Mouse (Mus musculus) left cerebral cortex, postnatal 25 days (tissue): ENCODE results near the gene Chl1. TPM values are rescaled to one million over a fixed set of nuclear protein-coding genes. Genes with fewer than 3 reads are reported as not detected.
A peak's percentile ranks its signal among the peaks of the same experiment; 100 is the strongest.

Experiments
- DNase-seq, 2 experiments: peaks; one replicate each; pipeline ENCODE4 v3.0.0; 2022; ENCODE audit warnings: low spot score in 2 of 2, mixed read lengths in 1 of 2
- intact Hi-C: fragments of 180-260 bp; cut with DNase I; formaldehyde crosslinking; loops from one replicate; pipeline ENCODE4 v1.15.1; 2025
- total RNA-seq, 2 experiments: library from RNA; stranded (reverse); gene quantifications; 2 replicates each; pipeline ENCODE4 v1.2.3; 2021

Chl1 gene
- total RNA-seq, 2 experiments from 2014 or later, result 123 to 148 TPM

DNA sequence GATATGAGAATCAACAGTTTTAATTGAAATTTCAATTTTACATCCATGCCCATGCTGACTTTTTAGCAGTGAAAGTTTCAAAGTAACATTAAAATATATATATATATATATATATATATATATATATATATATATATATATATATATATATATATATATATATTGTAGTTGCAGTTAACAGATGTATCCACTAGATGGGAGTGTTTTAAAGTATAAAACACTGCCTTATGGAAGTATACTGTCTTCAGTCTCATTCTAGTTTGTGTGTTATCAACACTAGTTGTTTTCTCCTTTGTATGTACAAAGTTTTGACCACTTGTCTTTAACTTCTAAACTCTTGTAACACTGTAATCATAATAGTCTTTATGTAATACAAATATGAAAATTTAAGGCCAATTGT is 228.9 kb downstream of the Chl1 start:
- DNase-seq, result no peak
- intact Hi-C loops, result no loop called here

DNA sequence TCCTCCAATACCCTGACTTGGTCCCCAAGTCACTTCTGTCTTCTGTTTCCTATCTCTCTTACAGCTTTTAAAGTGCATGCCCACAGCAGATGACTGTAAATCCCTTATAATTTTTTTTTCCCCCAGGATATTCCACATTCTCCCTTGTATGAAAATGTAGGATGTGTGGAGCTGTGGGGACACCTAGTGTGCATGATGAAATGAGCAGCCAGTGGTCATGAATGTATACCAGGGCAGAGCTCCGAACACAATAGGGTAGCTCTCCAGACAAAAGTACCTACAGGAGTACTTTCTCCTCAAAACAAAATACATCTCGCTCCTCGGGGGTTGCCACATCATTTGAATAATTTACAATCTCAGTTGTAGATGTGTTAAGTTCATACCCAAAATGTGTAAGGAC is 232.4 kb downstream of the Chl1 start:
- DNase-seq, result peak in 1 of 2 experiments; percentile 25
- intact Hi-C loops, result loop anchor here (10.0 kb wide), 1 partner anchor 182 kb away; no protein-coding TSS in a partner anchor

DNA sequence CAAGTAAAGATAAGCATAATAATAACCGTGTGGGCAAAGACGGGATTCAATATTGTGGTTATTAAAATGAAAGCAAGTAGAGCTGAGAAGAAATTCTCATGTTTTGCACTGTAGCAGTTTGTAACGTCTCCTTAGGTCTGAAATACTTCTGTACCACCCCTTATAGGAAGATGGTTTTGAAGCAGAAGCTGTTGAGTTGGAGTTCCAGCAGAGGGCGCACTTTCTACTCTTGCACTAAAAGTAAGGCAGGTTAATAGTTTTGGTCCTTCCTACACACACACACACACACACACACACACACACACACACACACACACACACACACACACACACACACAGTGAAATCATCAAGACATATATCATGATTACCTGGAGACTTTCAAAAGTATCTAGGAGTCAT is 235.7 kb downstream of the Chl1 start:
- DNase-seq, result peak; percentile 47 to 65
- intact Hi-C loops, result loop anchor here (10.0 kb wide), 1 partner anchor 179 kb away; no protein-coding TSS in a partner anchor

DNA sequence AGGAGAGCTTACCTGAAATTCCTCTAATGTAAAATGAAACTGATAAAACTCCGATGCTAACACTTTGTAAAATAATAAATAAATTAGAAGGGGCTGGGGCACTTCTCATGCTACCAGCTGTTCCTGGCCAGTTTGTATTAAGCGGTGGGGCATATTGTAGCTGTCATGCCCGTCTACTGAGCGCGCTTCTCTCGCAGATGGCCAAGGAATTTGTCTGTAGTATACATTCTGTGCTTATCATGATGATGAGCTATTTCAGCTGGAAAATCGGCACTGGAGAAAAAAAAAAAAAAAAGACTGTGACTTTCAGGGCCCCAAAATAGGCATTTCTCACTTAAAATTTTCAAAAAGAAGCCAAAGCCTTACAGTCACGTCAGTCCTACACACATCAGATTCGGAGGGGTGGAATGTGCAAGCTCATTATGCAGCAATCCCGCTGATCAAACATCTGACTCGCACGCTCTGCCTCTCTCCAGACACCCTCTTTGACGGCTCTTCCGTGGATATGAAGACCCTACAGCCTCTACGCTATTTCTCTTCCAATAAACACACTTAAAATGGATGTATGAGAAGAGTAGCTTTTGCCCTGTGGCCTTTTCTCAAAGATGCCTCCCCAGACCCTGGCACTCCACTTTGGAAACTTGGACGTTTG is 238.9 kb downstream of the Chl1 start:
- intact Hi-C loops, result loop anchor here (10.0 kb wide), 1 partner anchor 176 kb away; no protein-coding TSS in a partner anchor

DNA sequence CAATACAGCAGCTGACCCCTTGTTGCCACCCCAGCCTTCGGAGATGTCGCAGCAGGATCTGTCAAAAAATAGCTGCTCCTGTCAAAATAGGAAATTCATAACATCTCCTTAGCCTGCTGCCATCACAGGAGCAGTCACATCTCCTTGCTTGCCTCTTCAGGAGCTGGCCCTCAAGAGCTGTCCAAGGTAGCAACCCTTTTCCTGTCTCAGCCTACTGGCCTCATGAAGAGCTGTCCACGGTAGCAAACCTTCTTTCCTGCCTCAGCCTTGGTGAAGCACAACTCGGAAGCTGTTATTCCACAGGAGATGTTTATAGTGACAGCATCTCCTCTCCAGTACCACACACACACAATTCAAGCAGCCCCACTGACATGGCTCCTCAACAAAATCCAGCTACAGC is 243.5 kb downstream of the Chl1 start:
- intact Hi-C loops, result no loop called here
- DNase-seq, result no peak

More for the DNA sequence above, 238.9 kb downstream of the Chl1 start:
- DNase-seq, result peak in 1 of 2 experiments; percentile 63

DNA sequence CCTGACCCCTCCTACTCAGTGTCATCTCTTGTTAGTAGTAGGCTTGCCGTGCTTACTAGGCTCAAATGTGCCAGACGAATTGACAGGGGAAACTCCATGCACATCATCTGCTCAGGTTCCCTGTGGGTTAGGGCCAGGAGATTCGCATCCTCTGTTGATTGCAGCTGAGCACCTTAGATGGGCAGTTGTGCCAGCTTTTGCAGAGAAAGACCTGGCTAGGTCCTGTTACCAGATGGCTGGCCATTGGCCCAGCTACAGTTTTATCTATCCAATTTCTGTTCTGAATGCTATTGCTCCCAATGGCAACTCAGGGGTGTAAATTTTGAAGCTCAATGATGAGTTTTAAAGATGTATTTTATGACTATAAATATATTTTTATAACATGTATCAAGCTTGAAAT is 256.4 kb downstream of the Chl1 start:
- DNase-seq, result no peak
- intact Hi-C loops, result no loop called here

DNA sequence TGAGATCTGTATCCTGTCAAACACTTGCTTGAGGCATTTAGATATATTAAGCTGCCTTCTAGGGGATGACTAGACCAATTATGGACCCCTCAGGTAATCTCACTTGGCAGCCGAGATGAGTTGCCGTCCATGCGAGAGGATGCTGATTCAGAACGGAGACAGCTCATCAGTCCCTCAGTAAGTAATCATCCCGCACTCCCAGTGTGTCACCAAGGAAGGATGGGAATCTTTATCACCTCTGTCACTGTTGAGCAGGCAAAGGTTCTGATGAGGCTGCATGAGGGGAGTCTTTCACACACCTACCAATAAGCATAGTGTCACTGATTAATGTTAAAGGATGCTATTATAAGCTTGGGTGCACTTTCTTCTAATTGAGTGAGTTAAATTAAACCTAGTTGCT is 270.7 kb downstream of the Chl1 start:
- no peak for DNase-seq
- intact Hi-C loops, result no loop called here

DNA sequence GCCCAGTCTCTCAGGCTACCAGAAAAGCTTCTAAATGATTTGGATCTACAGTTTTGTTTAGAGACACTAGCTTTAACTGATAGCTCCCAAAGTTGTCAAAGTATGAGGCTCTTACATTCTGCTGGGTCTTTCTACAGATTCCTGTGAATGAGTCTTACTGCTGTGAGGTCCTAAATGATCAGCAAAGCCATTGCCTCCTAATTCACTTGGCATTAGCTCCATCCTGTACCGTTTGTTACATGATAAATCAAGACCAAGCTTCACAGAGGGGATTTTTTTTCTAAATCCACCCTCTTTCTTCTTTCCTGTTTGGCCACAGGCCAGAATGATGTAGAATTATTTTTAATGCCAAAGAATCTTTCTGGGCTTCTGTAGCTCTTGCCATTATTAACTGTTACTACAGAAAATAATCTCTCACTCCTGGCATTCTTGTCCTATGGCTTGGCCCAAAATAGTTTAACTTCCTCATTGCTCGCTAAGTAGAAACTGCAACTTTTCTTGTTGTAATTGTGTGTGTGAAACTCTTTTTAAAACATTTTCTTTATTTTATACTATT is 280.8 kb downstream of the Chl1 start:
- intact Hi-C loops, result no loop called here
- DNase-seq, result no peak

DNA sequence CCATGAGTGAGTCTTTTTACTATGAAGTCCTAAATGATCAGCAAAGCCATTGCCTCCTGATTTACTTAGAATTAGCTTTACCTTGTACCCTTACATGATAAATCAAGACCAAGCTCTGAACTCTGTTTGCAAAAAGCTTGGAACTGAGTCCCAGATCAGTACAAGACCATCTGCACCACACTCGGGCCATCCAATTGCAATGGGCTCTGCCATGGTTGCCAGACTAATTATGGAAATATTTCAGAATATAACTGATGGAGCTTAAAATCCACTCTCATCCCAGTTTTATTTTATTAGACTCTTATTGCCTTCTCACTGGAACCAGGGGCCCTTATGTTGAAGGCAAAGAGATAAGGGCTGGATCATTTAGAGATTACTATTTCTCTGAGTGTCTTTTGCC is 284.9 kb downstream of the Chl1 start:
- no peak for DNase-seq
- intact Hi-C loops, result no loop called here
